Mouse (Mus musculus): Measurements from ENCODE around the gene Mmrn2. TPM values are rescaled to one million over a fixed set of nuclear protein-coding genes. Genes with fewer than 3 reads are reported as not detected.
"Not testable (repeated sequence)": the region's sequence is repeated elsewhere in the genome, so short reads cannot be mapped to it uniquely, and the experiment has no call there.

Gene Mmrn2
- total RNA-seq, 2 experiments from 2014 or later = 2.7 to 5.2 TPM

- no peak for DNase-seq (ENCODE audit: low spot score in 2 of 2)
Measured at GRCm38 (mm10) chr14:34360251-34360650, 15.0 kb upstream of the Mmrn2 start.

- DNase-seq (ENCODE audit: low spot score in 2 of 2) = no peak
Measured at GRCm38 (mm10) chr14:34362135-34362534, 13.1 kb upstream of the Mmrn2 start.

GRCm38 (mm10) chr14:34362726-34363445 lies 12.4 kb upstream of the Mmrn2 start:
- DNase-seq (ENCODE audit: low spot score in 2 of 2) = peak; percentile 62 to 72

- peak; percentile 22 to 33 for DNase-seq (ENCODE audit: low spot score in 2 of 2)
Measured at GRCm38 (mm10) chr14:34363490-34364253, 11.6 kb upstream of the Mmrn2 start.

- not testable (repeated sequence) for DNase-seq (ENCODE audit: low spot score in 2 of 2)
Measured at GRCm38 (mm10) chr14:34364254-34365146, 10.8 kb upstream of the Mmrn2 start.

- no peak for DNase-seq (ENCODE audit: low spot score in 2 of 2)
Measured at GRCm38 (mm10) chr14:34365147-34365507, 10.1 kb upstream of the Mmrn2 start.

- DNase-seq (ENCODE audit: low spot score in 2 of 2) = no peak
Measured at GRCm38 (mm10) chr14:34370203-34370602, 5.1 kb upstream of the Mmrn2 start.

- no peak for DNase-seq (ENCODE audit: low spot score in 2 of 2)
Measured at GRCm38 (mm10) chr14:34370921-34371320, 4.3 kb upstream of the Mmrn2 start.

GRCm38 (mm10) chr14:34371763-34372162 lies 3.5 kb upstream of the Mmrn2 start:
- DNase-seq (ENCODE audit: low spot score in 2 of 2) = no peak

GRCm38 (mm10) chr14:34372646-34373045 lies 2.6 kb upstream of the Mmrn2 start:
- DNase-seq (ENCODE audit: low spot score in 2 of 2) = peak; percentile 56 to 64

- no peak for DNase-seq (ENCODE audit: low spot score in 2 of 2)
Measured at GRCm38 (mm10) chr14:34373581-34373980, 1.7 kb upstream of the Mmrn2 start.

- DNase-seq (ENCODE audit: low spot score in 2 of 2) = no peak
Measured at GRCm38 (mm10) chr14:34374577-34374976, 688 bp upstream of the Mmrn2 start, which contains the start of gene Sncg. Sncg (minus strand) TSS chr14:34374789.

- no peak for DNase-seq (ENCODE audit: low spot score in 2 of 2)
Measured at GRCm38 (mm10) chr14:34375941-34376340, 676 bp downstream of the Mmrn2 start.

- no peak for DNase-seq (ENCODE audit: low spot score in 2 of 2)
Measured at GRCm38 (mm10) chr14:34377121-34377520, 1.9 kb downstream of the Mmrn2 start.

GRCm38 (mm10) chr14:34378560-34379331 lies 3.5 kb downstream of the Mmrn2 start:
- DNase-seq (ENCODE audit: low spot score in 2 of 2) = no peak

GRCm38 (mm10) chr14:34382921-34383704 lies 7.8 kb downstream of the Mmrn2 start:
- DNase-seq (ENCODE audit: low spot score in 2 of 2) = no peak

GRCm38 (mm10) chr14:34393295-34393694 lies 18.0 kb downstream of the Mmrn2 start:
- peak in 1 of 2 experiments; percentile 29 for DNase-seq (ENCODE audit: low spot score in 2 of 2)

- DNase-seq (ENCODE audit: low spot score in 2 of 2) = no peak
Measured at GRCm38 (mm10) chr14:34397871-34398270, 22.6 kb downstream of the Mmrn2 start.

- no peak for DNase-seq (ENCODE audit: low spot score in 2 of 2)
Measured at GRCm38 (mm10) chr14:34398901-34399300, 23.6 kb downstream of the Mmrn2 start.

GRCm38 (mm10) chr14:34399301-34399700 lies 24.0 kb downstream of the Mmrn2 start:
- DNase-seq (ENCODE audit: low spot score in 2 of 2) = no peak
